Comparison of ENCODE assay signal across 26 mouse cellular contexts in genomic region chr1:115058440-115058839, GRCm38 (mm10).
A peak's percentile ranks its signal among the peaks of the same experiment; 100 is the strongest.
DNase-seq lines count a peak whose midpoint lies in the region; ATAC-seq and TF ChIP-seq lines count a peak whose summit lies in the region.
"Had no signal": no experiment of that assay in that cellular context is flagged by ENCODE, and none has a peak within 500 bp of the region (broad histone marks: within the 10 kb centered on the region; RNA-seq: fewer than 3 reads in every experiment).

No protein-coding gene starts in this region.

- TF ChIP-seq CTCF in C2C12 (IDR thresholded peaks at IDR 0.05; ENCODE audit: control insufficient read depth, insufficient read depth, insufficient read length): no peak
- no peak for TF ChIP-seq CTCF in lung, adult 2 months (IDR thresholded peaks at IDR 0.05; ENCODE audit: insufficient read depth, low read length)

- intact Hi-C loops in gastrocnemius, postnatal 14 days (cut with DNase I; ENCODE audit: low total_unique reads): no loop called here

- no peak for TF ChIP-seq POLR2A in lung, adult 2 months (IDR thresholded peaks at IDR 0.05; ENCODE audit: borderline replicate concordance, extremely low read depth, low read depth, low read length)

- ATAC-seq in frontal cortex, adult (ENCODE audit: low TSS enrichment): peak; percentile 85
- ATAC-seq: activated CD4-positive, CD25-positive, alpha-beta regulatory T cell, adult 4 months; forebrain, embryonic 14.5 days; forebrain, embryonic 16.5 days; Patski had no signal

- H3K36me3 ChIP-seq in C2C12 (ENCODE audit: control insufficient read depth, insufficient read depth): no peaks in the 10 kb centered on the region
- H3K36me3 ChIP-seq: embryonic facial prominence, embryonic 13.5 days; embryonic facial prominence, embryonic 15.5 days; forebrain, embryonic 10.5 days; forebrain, embryonic 12.5 days had no signal

- H3K4me3 ChIP-seq in C2C12 (ENCODE audit: insufficient read depth, poor library complexity, severe bottlenecking): no peak overlapping the region
- no peak overlapping the region for H3K4me3 ChIP-seq in lung, adult 2 months (replicated peaks; ENCODE audit: extremely low read depth, low read depth, low read length)
- H3K4me3 ChIP-seq: embryonic facial prominence, embryonic 13.5 days; embryonic facial prominence, embryonic 15.5 days; erythroblast, embryonic 14.5 days; forebrain, embryonic 10.5 days; forebrain, embryonic 12.5 days had no signal

- H3K4me1 ChIP-seq in lung, adult 2 months (ENCODE audit: control insufficient read depth, insufficient read depth, low read length): no peaks in the 10 kb centered on the region
- H3K4me1 ChIP-seq: embryonic facial prominence, embryonic 13.5 days; embryonic facial prominence, embryonic 15.5 days; forebrain, embryonic 10.5 days; forebrain, embryonic 12.5 days had no signal

- H3K79me2 ChIP-seq in C2C12 (ENCODE audit: control insufficient read depth, insufficient read depth): no peaks in the 10 kb centered on the region

- DNase-seq in frontal cortex, postnatal 14 days (ENCODE audit: low spot score in 2 of 2): no peak
- peak; percentile 23 for DNase-seq in brain, adult 2 months (ENCODE audit: low read depth, low spot score)
- DNase-seq in lung, adult 2 months: no peak
- DNase-seq in gastrocnemius, postnatal 14 days: no peak
- DNase-seq: adrenal gland, adult 8-10 months; adrenal gland, postnatal 14 days; adrenal gland, postnatal 36 days; B cell, adult 2 months; cerebellum, adult 11 months; cerebellum, adult 18-20 months; cerebellum, adult 8-10 months; cerebellum, adult 9-11 months; cerebellum, postnatal 14 days; cerebellum, postnatal 36 days; embryo, embryonic 11 days had no signal

- no peaks in the 10 kb centered on the region for H3K27me3 ChIP-seq in C2C12 (ENCODE audit: control insufficient read depth, insufficient read depth, insufficient read length)
- H3K27me3 ChIP-seq: embryonic facial prominence, embryonic 13.5 days; embryonic facial prominence, embryonic 15.5 days; forebrain, embryonic 12.5 days; Patski had no signal

- no peaks in the 10 kb centered on the region for H3K79me3 ChIP-seq in C2C12 (ENCODE audit: low read depth)

- no peak overlapping the region for H3ac ChIP-seq in C2C12 (ENCODE audit: control insufficient read depth, insufficient read length, low read depth)

TF ChIP-seq in C2C12, 6 proteins besides CTCF, POLR2A, EP300 and RAD21:
- TF ChIP-seq CEBPB (IDR thresholded peaks at IDR 0.05; ENCODE audit: low read depth) (no peak), FOSL1 (IDR thresholded peaks at IDR 0.05; ENCODE audit: insufficient read depth, low read length, poor library complexity, severe bottlenecking) (peak; percentile 73)
